Mouse (Mus musculus) layer of hippocampus, postnatal 10 days (tissue): ENCODE results near the gene Clcnkb. TPM values are rescaled to one million over a fixed set of nuclear protein-coding genes. Genes with fewer than 3 reads are reported as not detected.
A peak's percentile ranks its signal among the peaks of the same experiment; 100 is the strongest.

Experiments
- DNase-seq, 2 experiments: peaks; one replicate each; pipeline ENCODE4 v3.0.0; 2021; ENCODE audit warnings: low spot score in 2 of 2
- total RNA-seq, 2 experiments: library from RNA; stranded (reverse); gene quantifications; 2 replicates each; pipeline ENCODE4 v1.2.3; 2021

The Clcnkb gene
- total RNA-seq, 2 experiments from 2014 or later = not detected

- peak; percentile 27 to 47 for DNase-seq
Measured at GRCm38 (mm10) chr4:141360846-141361245, 55.0 kb downstream of the Clcnkb start.

- DNase-seq = no peak
Measured at GRCm38 (mm10) chr4:141359222-141359621, 56.6 kb downstream of the Clcnkb start.

- no peak for DNase-seq
Measured at GRCm38 (mm10) chr4:141357811-141358210, 58.0 kb downstream of the Clcnkb start.

Other genes starting within 250 kb of the Clcnkb start
- gene Rsg1, start 202.1 kb downstream of the Clcnkb start, total RNA-seq = 1 to 10 TPM; 2.0 to 3.9 TPM
- 1 to 10 TPM; 5.8 to 6.7 TPM for gene Arhgef19, start 176.5 kb downstream of the Clcnkb start, total RNA-seq
- gene Epha2, start 114.8 kb downstream of the Clcnkb start, total RNA-seq = 1 to 10 TPM; 2.5 to 2.7 TPM
- gene Fam131c, start 47.8 kb downstream of the Clcnkb start, total RNA-seq = 10 to 100 TPM; 10.2 to 10.3 TPM
- not detected for gene Clcnka, start 17.3 kb downstream of the Clcnkb start, total RNA-seq
- gene Hspb7, start 4.8 kb upstream of the Clcnkb start, total RNA-seq = under 1 TPM; 0.11 to 0.16 TPM
- gene Srarp, start 20.1 kb upstream of the Clcnkb start, total RNA-seq = 1 to 10 TPM; 2.9 to 3.4 TPM
- gene Zbtb17, start 28.6 kb upstream of the Clcnkb start, total RNA-seq = 10 to 100 TPM; 24.2 to 27.4 TPM
- 10 to 100 TPM; 62.9 to 64.5 TPM for gene Spen, start 122.6 kb upstream of the Clcnkb start, total RNA-seq
- 1 to 10 TPM; 4.6 to 5.0 TPM for gene Fblim1, start 190.1 kb upstream of the Clcnkb start, total RNA-seq
- under 1 TPM; 0.69 to 0.98 TPM for gene Tmem82, start 202.6 kb upstream of the Clcnkb start, total RNA-seq
- 1 to 10 TPM; 2.4 TPM for gene Slc25a34, start 207.8 kb upstream of the Clcnkb start, total RNA-seq
- gene Plekhm2, start 248.9 kb upstream of the Clcnkb start, total RNA-seq = 10 to 100 TPM; 55.8 to 57.4 TPM